Mouse (Mus musculus) liver, embryonic 14.5 days (tissue): ENCODE results near the gene Slc46a2. TPM values are rescaled to one million over a fixed set of nuclear protein-coding genes. Genes with fewer than 3 reads are reported as not detected.

Experiments used
- ATAC-seq: fragments of 200-750 bp; cut with Nextera tagmentation; 2 replicates; pipeline ENCODE4 v1.8.0; 2017; ENCODE audit warnings: moderate number of reproducible peaks, mild to moderate bottlenecking, moderate library complexity; ENCODE audit not compliant: insufficient read depth
- DNase-seq, 3 experiments: peaks; one replicate each; pipeline ENCODE4 v3.0.0-alpha.2; 2012 to 2013; ENCODE audit warnings: low read depth in 3 of 3, low spot score in 3 of 3
- H3K27ac ChIP-seq: fragments of 300-500 bp; sonication (generic); 2 replicates; pipeline ENCODE4 v1.5.1; 2014; ENCODE audit warnings: moderate library complexity, mild to moderate bottlenecking, control low read depth, inconsistent platforms
- H3K27me3 ChIP-seq: fragments of 300-500 bp; sonication (generic); 2 replicates; pipeline ENCODE4 v1.6.1; 2014; ENCODE audit warnings: mild to moderate bottlenecking, low read length, moderate library complexity; ENCODE audit not compliant: control insufficient read depth, insufficient read depth
- H3K36me3 ChIP-seq: fragments of 300-500 bp; sonication (generic); replicated peaks from 2 replicates; pipeline ENCODE4 v1.6.1; 2014; ENCODE audit warnings: low read depth; ENCODE audit not compliant: control insufficient read depth, insufficient read depth
- H3K4me1 ChIP-seq, 2 experiments: fragments of 200-500 bp in 1 of 2; fragments of 300-500 bp in 1 of 2; sonication (generic) in 1 of 2; replicated peaks; 2 replicates each; pipeline ENCODE4 v1.6.1; 2012 to 2014; ENCODE audit warnings: antibody characterized with exemption in 1 of 2, inconsistent platforms in 1 of 2, low read length in 1 of 2; ENCODE audit not compliant: control insufficient read depth in 2 of 2, insufficient read depth in 2 of 2
- H3K4me2 ChIP-seq: fragments of 300-500 bp; sonication (generic); 2 replicates; pipeline ENCODE4 v1.6.1; 2014; ENCODE audit warnings: low read depth, mild to moderate bottlenecking, control low read depth, moderate library complexity
- H3K4me3 ChIP-seq, 2 experiments: fragments of 200-500 bp in 1 of 2; fragments of 300-500 bp in 1 of 2; sonication (generic) in 1 of 2; 2 replicates each; pipeline ENCODE4 v1.5.1; 2012 to 2014; ENCODE audit warnings: low read depth in 2 of 2, low read length in 2 of 2, mild to moderate bottlenecking in 2 of 2, control low read depth in 1 of 2, inconsistent platforms in 1 of 2, moderate library complexity in 1 of 2; ENCODE audit not compliant: insufficient read depth in 1 of 2
- H3K9ac ChIP-seq: fragments of 300-500 bp; sonication (generic); replicated peaks from 2 replicates; pipeline ENCODE4 v1.6.1; 2014; ENCODE audit warnings: mild to moderate bottlenecking, control low read depth, moderate library complexity
- H3K9me3 ChIP-seq: fragments of 300-500 bp; sonication (generic); 2 replicates; pipeline ENCODE4 v1.6.1; 2016; ENCODE audit warnings: low read length, mixed read lengths; ENCODE audit not compliant: control insufficient read depth
- CTCF ChIP-seq: IDR thresholded peaks from 2 replicates; pipeline ENCODE4 v1.5.1; 2016; ENCODE audit warnings: antibody characterized with exemption, low read depth, control low read depth
- EP300 ChIP-seq: IDR thresholded peaks from 2 replicates; pipeline ENCODE4 v1.6.1; 2016; ENCODE audit warnings: antibody characterized with exemption, low read depth
- WGBS: fragments of 180-500 bp; shearing (Covaris S2); extraction: QIAGEN DNeasy Blood & Tissue Kit; methylation state at CpG from one replicate; pipeline ENCODE4 v1.1.7; 2014; ENCODE audit not compliant: insufficient replicate concordance; 5-methylcytosine and 5-hydroxymethylcytosine counted together
- polyA plus RNA-seq, 2 experiments: library from polyadenylated mRNA; depleted of rRNA in 1 of 2; stranded (reverse) in 1 of 2; unstranded in 1 of 2; fragments of >200 nt; fragmentation: Nextera tagmentation in 1 of 2; extraction: Ambion mirVana in 1 of 2; gene quantifications; 2 replicates each; pipeline versions ENCODE4 v1.2.1 to v1.2.3; 2012 to 2014

The Slc46a2 gene
- polyA plus RNA-seq, 2 experiments = not detected

DNA sequence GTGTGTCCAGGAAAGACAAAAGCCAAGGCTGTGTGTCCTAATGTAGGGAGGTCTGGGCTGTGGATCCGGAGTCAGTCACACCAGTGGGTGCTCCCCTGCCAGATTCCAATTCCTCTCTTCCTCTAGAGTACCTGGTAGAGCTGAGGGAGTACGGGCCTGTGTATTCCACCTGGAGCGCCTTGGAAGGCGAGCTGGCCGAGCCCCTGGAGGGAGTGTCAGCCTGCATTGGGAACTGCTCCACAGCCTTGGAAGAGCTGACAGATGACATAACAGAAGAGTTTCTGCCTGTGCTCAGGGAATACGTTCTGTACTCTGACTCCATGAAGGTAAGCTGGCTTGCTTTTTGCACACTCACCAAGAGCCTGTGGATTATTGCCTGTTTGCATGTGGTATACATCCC, 28.6 kb downstream of the Slc46a2 start:
- ATAC-seq = no peak
- H3K4me1 ChIP-seq = peaks cover 0 to 13% of the 10 kb centered on the region in 2 experiments; a peak in 3 of 4 replicates
- WGBS = 72% methylated on average over 6 of the region's 6 CpGs

DNA sequence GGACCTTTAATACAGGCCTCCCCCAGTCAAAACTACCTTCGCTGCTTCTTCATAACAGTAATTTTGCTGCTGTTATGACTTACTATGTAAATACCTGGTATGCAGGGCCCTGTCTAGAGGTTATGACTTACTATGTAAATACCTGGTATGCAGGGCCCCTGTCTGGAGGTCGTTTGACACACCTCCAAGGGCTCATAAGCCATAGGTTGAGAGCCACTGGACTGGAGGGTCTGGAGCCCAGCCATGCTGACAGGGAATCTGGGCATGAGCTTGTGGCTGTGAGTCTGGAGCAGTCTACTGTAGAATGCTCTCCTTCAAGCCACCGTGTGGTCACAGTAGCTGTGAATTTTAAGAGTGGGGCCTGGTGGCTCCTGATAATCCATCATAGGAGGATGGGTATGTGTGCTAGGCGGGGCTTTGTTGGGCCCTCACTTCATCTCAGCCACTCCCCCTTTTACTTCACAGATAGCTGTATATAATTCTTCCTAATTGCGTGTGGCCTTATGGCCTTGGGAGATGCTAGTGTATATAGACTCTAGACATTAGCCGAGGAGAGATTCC, 30.6 kb downstream of the Slc46a2 start:
- 35% methylated on average over 6 of the region's 6 CpGs for WGBS
- Histone ChIP-seq H3K9me3 (no peaks in the 10 kb centered on the region), H3K27ac (no peak overlapping the region), H3K27me3 (no peaks in the 10 kb centered on the region), H3K36me3 (no peaks in the 10 kb centered on the region; the same call in 1 of the 2 replicates), H3K4me2 (no peak overlapping the region), H3K4me1 (peaks cover 0 to 13% of the 10 kb centered on the region in 2 experiments; a peak in 3 of 4 replicates), H3K9ac (no peak overlapping the region), H3K4me3 (no peak overlapping the region)
- TF ChIP-seq EP300 = no peak
- 0 out of 2 replicates have a peak, but pooled peaks have one; percentile 6 for TF ChIP-seq CTCF
- DNase-seq (peak in 1 of 3 experiments; percentile 19), ATAC-seq (peak; percentile 78)

More for the DNA sequence above, 28.6 kb downstream of the Slc46a2 start:
- TF ChIP-seq EP300 = no peak
- TF ChIP-seq CTCF = no peak
- DNase-seq = no peak
- Histone ChIP-seq H3K4me3 (no peak overlapping the region), H3K36me3 (no peaks in the 10 kb centered on the region), H3K9ac (no peak overlapping the region), H3K27me3 (no peaks in the 10 kb centered on the region), H3K4me2 (no peak overlapping the region), H3K9me3 (no peaks in the 10 kb centered on the region), H3K27ac (no peak overlapping the region)

DNA sequence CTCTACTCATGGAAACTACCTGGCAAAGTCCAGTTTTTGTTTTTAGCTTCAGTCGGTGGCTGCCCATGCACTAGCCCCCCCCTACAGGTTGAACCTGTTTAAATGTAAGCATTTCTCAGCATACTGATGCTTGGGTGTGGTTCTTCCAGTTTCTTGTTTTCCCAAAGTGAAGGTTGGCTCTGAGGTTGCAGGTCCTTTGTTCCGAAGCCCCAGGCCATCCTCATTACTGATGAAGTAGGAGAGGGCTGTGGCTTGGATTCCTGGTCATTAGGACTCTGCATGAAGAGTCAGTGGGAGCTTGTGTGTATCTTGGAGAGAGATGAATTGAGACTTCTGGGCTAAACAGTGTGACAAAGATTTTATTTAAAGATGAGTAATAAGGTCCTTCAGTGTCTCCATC, 33.6 kb downstream of the Slc46a2 start:
- Histone ChIP-seq H3K27me3 (no peaks in the 10 kb centered on the region), H3K9ac (no peak overlapping the region), H3K9me3 (no peaks in the 10 kb centered on the region), H3K4me3 (no peak overlapping the region), H3K4me2 (no peak overlapping the region), H3K4me1 (peaks cover 0 to 13% of the 10 kb centered on the region in 2 experiments; a peak in 3 of 4 replicates), H3K36me3 (no peaks in the 10 kb centered on the region; the same call in 1 of the 2 replicates), H3K27ac (no peak overlapping the region)
- 66% methylated on average over 2 of the region's 2 CpGs for WGBS
- ATAC-seq = no peak
- TF ChIP-seq EP300 (no peak), CTCF (no peak)
- DNase-seq = no peak

DNA sequence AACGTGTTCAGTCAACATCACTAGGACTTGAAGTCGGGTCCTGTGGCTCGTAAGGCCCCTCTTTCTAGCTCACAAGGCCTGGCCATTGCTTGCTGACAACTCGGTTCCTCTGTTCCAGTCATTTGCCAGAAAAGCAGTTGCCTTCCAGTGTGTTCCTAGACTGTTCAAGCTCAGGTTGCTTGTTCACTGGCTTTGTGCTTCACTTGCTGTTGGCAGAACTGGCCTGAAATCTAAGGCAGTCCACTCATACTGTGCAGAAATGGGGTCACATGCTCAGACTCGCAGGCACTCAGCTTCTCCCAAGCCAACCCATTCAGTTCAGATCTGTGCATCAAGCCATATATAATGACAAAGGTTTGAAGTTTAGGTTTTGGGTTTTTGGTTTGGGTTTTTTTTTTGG, 34.1 kb downstream of the Slc46a2 start:
- H3K27ac ChIP-seq = no peak overlapping the region
- DNase-seq (no peak), ATAC-seq (no peak)
- H3K4me2 ChIP-seq = no peak overlapping the region
- H3K4me1 ChIP-seq = peaks cover 0 to 13% of the 10 kb centered on the region in 2 experiments; a peak in 3 of 4 replicates
- no peaks in the 10 kb centered on the region for H3K27me3 ChIP-seq
- 71% methylated on average over 5 of the region's 5 CpGs for WGBS
- no peak overlapping the region for H3K9ac ChIP-seq
- no peaks in the 10 kb centered on the region for H3K9me3 ChIP-seq
- H3K4me3 ChIP-seq = no peak overlapping the region
- TF ChIP-seq CTCF (no peak), EP300 (no peak)
- H3K36me3 ChIP-seq = no peaks in the 10 kb centered on the region; the same call in 1 of the 2 replicates

DNA sequence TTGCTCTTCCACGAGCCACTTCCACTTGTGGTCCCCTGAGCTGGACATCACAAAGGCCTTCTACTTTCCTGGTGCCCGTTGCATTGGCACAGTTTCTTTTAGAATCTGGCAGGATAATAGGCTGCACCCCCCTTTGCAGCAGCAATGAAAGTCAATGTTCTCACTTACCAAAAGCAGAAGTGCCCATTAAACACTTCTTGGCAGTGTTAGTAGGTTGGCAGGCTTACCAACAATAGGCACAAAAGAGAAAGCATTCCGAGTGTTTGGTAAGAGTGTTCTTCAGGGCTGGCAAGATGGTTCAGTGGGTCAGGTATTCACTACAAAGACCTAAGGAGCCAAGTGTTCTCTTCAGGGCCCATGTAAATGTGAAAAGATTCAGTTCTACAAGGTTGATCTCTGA, 35.4 kb downstream of the Slc46a2 start:
- TF ChIP-seq CTCF (no peak), EP300 (no peak)

More for the DNA sequence above, 35.4 kb downstream of the Slc46a2 start:
- Histone ChIP-seq H3K36me3 (no peaks in the 10 kb centered on the region; the same call in 1 of the 2 replicates), H3K27ac (no peak overlapping the region), H3K9ac (no peak overlapping the region), H3K9me3 (no peaks in the 10 kb centered on the region), H3K4me2 (no peak overlapping the region), H3K27me3 (no peaks in the 10 kb centered on the region), H3K4me3 (no peak overlapping the region), H3K4me1 (peaks cover 0 to 8% of the 10 kb centered on the region in 2 experiments; a peak in 3 of 4 replicates)
- 68% methylated on average over 3 of the region's 3 CpGs for WGBS
- ATAC-seq = no peak
- DNase-seq = no peak
